Mouse (Mus musculus) megakaryocyte, embryonic 14.5 days (primary cell): ENCODE data around the gene Eepd1. TPM values are rescaled to one million over a fixed set of nuclear protein-coding genes. Genes with fewer than 3 reads are reported as not detected.

Experiments
- H3K27me3 ChIP-seq: replicated peaks from 2 replicates; pipeline ENCODE3; 2012; ENCODE audit warnings: inconsistent platforms
- H3K36me3 ChIP-seq: replicated peaks from 2 replicates; pipeline ENCODE3; 2012; ENCODE audit warnings: low read length, inconsistent platforms, mixed read lengths
- H3K4me1 ChIP-seq: 2 replicates; pipeline ENCODE4 v1.6.1; 2012; ENCODE audit warnings: inconsistent platforms
- H3K4me3 ChIP-seq: replicated peaks from 2 replicates; pipeline ENCODE3; 2012; ENCODE audit warnings: moderate library complexity, mild to moderate bottlenecking, inconsistent platforms
- H3K9me3 ChIP-seq: 2 replicates; pipeline ENCODE4 v1.6.1; 2012; ENCODE audit warnings: inconsistent platforms
- FLI1 ChIP-seq: IDR thresholded peaks from 2 replicates; pipeline ENCODE4 v1.6.1; 2012; ENCODE audit warnings: low read length, inconsistent platforms, mixed read lengths
- GATA1 ChIP-seq: IDR thresholded peaks from 3 replicates; pipeline ENCODE4 v1.6.1; 2012; ENCODE audit warnings: mixed read lengths, low read length, inconsistent platforms, borderline replicate concordance
- polyA plus RNA-seq: library from polyadenylated mRNA; stranded (reverse); fragments of >175 nt; gene quantifications from 2 replicates; pipeline ENCODE4 v1.2.3, GENCODE M21; 2012; ENCODE audit warnings: low replicate concordance; ENCODE audit not compliant: insufficient read depth

Gene Eepd1
- polyA plus RNA-seq, 1 experiment = 2.1 TPM

DNA sequence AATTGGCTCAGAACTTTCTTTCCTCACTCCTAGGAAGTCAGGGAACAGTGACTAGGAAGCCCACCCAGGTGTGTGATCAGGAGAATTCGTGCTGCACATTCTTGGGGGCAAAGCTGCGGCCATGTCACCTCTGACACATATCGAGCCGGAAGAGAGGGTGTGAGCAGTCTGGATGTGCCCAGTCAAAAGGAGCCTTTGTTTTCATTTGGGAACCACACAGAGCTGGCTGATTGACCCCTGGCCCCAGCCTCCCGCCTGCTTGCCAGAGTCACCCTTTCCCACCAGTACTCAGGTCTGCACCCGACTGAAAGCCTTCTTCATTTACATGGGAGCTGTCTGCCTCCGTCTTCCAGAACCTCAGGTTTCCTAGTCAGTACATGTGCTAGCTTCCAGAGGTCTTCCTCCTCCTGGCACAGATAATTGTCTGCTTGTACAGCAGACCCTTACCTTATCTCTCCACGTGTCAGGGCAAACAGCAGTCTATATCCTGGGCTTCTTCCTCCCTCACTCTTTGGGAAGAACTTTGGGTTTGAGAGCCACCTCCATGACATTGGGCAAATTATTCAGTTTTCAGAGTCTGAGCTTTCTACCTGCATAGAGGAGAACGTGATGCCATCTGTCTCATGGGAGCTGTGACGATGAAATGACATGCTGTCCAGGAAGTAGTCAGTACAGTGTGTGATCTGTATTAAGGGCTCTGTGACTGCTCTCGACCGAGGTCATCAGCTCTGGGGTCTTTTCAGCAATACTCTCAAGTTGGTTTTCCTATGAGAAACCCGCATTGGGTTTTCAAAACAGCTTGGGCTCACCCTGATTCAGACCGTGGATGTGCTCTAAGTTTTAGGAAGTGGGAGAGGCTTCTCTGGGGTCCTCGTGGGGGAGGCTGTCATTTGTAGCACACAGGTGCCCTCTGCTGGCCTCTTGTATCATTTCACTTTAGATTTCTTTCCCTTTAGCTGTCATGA is 110.3 kb downstream of the Eepd1 start:
- H3K9me3 ChIP-seq = no peaks in the 10 kb centered on the region
- H3K4me1 ChIP-seq = peaks cover 23% of the 10 kb centered on the region
- H3K36me3 ChIP-seq = no peaks in the 10 kb centered on the region
- no peaks in the 10 kb centered on the region for H3K27me3 ChIP-seq
- peak overlapping the region; percentile 82 for H3K4me3 ChIP-seq
- TF ChIP-seq GATA1 (no peak), FLI1 (no peak)

DNA sequence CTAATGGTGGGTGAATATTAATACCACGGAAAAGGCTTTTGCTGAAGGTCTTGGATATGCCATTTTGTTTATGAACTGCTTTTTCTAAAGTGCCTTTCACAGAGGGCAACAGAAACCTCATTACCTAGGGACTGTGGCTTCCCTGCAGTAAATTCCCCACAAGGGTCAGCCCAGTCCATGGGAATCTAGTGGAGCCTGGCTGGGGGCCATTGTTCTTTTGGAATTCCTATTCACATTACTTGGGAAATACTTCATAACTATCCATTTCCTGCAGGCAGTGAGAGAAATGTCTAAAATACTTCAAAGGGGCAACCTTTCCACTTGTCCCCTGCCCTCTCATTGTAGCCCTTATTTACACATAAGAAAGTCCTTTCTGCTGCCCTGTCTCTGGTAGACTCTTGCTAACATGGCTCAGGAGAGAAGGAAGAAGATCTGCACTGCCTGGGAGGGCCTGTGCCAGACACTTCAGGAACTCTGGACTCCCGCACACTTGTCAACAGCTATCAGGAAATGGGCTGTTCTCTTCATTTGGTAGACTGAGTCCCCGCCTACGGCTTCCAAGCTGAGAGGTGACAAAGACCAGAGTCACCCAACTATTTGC is 111.1 kb downstream of the Eepd1 start:
- TF ChIP-seq GATA1 (no peak), FLI1 (no peak)
- H3K9me3 ChIP-seq = no peaks in the 10 kb centered on the region
- H3K4me3 ChIP-seq = peak overlapping the region; percentile 50
- H3K4me1 ChIP-seq = peaks cover 23% of the 10 kb centered on the region
- no peaks in the 10 kb centered on the region for H3K27me3 ChIP-seq
- no peaks in the 10 kb centered on the region for H3K36me3 ChIP-seq

DNA sequence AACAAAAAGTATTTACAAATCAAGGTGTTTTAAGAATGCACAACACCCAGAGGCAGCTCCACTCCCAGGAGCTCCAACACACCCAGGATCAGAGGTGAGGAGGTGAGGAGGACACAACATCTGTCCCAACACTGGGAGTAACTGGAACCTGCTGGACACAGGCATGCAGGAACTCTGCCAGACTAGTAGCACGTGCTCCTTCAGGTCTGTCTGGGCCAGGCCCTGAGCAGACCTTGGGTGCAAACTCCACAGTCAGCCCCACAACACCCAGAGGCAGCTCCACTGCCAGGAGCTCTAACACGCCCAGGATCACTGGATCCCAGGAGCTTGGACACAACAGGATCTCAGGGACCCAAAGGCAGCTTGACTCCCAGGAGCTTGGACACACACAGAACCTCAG is 143.4 kb downstream of the Eepd1 start:
- no peak for TF ChIP-seq GATA1
- no peak for TF ChIP-seq FLI1
- Histone ChIP-seq H3K36me3 (no peaks in the 10 kb centered on the region), H3K9me3 (no peaks in the 10 kb centered on the region), H3K4me1 (no peaks in the 10 kb centered on the region), H3K27me3 (no peaks in the 10 kb centered on the region), H3K4me3 (no peak overlapping the region)

DNA sequence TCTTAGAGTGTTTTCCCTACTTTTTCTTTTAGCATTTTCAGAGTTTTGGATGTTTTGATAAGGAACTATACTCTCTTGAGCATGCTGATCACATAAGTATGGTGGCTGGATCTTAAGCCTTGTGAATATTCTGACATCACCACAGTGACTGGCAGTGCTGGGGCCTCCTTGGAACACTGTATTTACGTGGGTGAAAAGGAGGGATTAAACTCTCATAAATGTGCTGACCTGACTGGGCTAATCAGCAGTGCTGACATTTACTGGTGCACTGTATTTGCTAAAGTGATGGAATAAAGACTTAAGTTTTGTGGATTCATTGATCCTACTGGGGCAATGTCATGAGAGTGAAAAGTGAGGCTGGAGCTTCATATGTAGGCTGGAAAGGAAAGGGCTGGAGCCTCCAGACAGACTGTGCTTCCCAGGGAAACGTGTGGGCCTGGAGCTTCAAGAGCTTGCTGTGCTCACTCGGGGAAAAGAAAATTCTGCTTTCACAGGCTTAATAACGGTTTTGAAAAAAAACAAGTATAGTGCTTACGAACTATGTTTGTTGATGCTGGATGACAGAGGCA is 148.3 kb downstream of the Eepd1 start:
- H3K4me1 ChIP-seq = no peaks in the 10 kb centered on the region
- H3K9me3 ChIP-seq = no peaks in the 10 kb centered on the region
- no peaks in the 10 kb centered on the region for H3K27me3 ChIP-seq
- H3K4me3 ChIP-seq = no peak overlapping the region
- TF ChIP-seq FLI1 (no peak), GATA1 (no peak)
- H3K36me3 ChIP-seq = no peaks in the 10 kb centered on the region

Other genes with a start within 250 kb of the Eepd1 start
- gene Sept7, start 229.1 kb upstream of the Eepd1 start, polyA plus RNA-seq = 2.4 and 7.2 TPM in 2 replicates